Mouse (Mus musculus) regulatory T cell (primary cell): Measurements from ENCODE around the gene Cotl1.

Source experiments
- in situ Hi-C: fragments of 300-600 bp; cut with MboI, MseI; formaldehyde crosslinking; loops from one replicate; pipeline ENCODE4 v1.15.1; 2025; ENCODE audit warnings: high pct_unique_total_duplicates

The Cotl1 gene

DNA sequence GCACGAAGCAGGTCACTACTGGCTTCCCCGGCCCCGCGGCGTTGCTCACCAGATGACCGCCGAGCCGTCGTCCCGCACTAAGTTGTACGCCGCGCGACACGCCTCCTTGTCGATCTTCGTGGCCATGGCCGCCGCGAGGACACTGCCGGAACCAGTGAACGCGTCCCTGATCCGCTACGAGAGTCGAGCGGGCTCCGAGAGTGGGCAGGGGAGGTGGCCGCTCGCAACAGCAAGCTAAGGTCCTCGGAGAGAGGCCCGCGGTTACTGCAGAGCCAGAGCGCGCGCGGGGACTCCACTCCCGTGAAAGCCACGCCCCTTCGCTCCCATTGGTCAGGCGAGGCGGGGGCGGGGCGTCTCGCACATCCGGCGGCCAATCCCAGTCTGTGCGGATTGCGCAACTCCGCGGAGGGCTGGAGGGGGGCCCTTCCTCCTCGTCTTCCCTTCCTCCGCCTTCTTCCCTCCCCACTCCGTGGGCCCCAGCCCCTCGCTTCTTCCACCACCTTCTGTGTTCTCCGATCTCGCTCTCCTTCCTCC lies at the start of gene Cotl1:
TSS of gene Cotl1 (minus strand) at position 270 of the 534 bp plus-strand sequence.
- in situ Hi-C loops, result loop anchor here (5.0 kb wide), 1 partner anchor 58 kb away; no protein-coding TSS in a partner anchor

DNA sequence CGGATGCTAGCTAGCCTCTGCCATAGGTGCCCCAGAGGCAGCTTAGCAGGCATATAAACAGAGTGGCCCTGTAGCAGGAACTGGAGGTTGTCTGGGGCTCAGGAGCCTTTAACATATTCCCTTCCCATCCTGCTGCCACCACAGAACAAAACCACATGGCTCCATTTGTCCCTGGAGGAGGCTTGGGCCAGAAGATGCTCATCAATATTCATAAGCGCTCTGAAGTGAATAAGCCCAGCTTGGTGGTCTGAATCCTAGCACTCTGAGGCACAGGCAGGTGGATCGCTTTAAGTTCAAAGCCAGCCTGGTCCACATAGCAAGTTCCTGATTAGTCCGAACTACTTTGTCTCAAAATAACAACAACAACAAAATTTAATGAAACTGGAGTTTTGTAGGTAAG lies 47.7 kb upstream of the Cotl1 start:
- in situ Hi-C loops, result no loop called here

DNA sequence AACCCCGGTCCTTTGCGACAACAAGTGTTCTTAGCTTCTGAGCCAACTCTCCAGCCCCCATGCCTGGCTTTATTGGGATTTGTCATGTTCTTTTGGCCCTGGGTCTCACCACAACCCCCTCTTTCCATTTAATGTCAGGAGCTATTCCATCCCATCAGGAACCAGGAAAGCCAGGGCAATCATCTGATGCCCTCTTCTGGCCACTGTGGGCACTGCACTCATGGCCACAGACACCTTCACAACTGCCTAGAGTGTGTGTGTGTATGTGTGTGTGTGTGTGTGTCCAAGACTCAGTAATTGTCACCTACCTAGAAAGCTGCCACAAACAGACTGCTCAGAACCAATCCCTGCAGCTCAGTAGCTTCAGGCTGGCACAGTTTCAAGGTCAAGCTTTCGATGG lies 46.8 kb upstream of the Cotl1 start:
- in situ Hi-C loops, result no loop called here

DNA sequence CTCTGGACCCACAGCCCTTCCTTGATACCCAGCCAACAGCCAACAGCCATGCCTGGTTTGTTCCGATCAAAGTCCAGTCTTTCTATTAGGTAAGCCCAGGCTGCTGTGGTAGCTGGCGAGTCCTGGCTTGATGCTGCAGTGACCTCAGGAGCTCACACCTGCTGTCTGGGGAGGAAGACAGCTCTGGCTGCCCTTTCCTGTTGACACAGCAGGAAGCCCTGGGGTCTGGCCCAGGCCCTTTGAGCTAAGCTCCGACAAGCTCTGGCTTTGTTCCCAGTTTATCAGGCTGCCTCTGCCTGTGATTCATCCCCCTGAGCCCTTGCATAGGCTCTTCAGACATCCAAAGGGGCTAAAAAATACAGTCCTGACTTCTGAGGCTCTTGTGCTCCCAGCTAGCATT lies 45.3 kb upstream of the Cotl1 start:
- in situ Hi-C loops, result no loop called here

DNA sequence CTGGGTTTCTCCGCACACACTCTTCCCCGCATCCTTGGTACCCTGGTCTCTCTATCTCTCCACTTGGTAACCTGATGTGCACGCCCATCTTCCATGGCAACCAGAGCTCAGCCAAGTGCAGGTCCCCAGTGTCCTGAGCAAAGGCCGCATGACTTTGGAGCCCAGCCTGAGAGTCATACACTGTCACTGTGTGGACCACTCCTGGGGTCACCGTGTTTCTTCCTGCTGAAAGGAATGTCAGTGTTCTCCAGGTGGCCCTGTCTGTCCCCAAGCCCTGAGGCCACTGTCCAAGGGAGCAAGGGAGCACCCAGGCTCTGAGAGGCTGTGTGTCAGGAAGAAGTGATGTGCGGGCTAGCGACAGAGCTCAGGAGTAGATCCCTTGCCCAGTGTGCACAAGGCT lies 42.9 kb upstream of the Cotl1 start:
- in situ Hi-C loops, result no loop called here

DNA sequence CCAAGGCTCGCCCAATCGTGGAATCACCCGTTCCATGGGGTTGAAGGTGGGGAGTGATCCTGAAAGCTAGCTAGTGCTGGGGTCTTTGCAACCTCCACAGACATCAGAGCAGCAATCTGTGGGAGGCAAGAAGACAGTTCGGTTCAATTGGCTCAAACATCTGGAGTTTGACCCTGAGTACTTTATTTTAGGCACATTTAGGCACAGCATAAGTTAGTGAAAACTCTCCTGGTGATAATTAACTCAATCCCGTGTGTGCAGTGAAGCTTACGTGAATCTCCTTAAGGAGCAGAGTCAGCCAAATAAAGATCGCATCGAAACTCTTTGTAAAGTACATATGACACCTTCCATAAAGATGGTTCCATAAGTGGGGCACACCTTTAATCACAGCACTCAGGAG lies 41.6 kb upstream of the Cotl1 start:
- in situ Hi-C loops, result no loop called here

DNA sequence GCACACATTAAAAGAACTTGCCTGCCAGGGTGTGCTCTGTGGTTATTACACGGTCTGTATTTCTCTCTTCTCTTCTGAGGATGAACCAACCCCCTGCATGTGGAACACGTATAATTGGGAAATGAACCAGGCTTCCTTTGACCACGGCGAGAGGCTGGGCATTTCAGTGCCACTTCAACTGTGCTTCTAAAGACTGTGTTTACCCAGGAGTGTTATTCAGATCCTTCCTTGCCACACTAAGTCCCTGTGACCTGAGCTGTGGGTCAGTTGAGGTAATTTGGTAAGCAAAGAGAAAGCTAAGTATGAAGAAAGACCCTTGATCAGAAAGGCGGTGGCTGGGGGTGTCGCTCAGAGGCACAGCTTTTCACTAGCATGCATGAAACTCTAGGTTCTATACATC lies 41.0 kb upstream of the Cotl1 start:
- in situ Hi-C loops, result no loop called here

DNA sequence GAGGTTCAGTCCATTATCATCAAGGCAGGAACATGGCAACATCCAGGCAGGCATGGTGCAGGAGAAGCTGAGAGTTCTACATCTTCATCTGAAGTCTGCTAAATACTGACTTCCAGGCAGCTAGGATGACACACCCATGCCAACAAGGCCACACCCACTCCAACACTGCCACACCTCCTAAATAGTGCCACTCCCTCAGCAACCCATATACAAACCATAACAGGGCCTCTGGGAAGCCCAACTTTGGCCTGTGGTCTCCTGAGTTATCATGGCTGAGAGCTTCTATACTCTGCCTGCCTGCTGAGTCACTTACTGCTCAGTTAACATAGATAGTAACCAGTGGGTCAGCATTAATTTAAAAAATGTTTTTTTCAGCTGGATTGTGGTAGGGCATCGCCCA lies 32.8 kb upstream of the Cotl1 start:
- in situ Hi-C loops, result no loop called here

DNA sequence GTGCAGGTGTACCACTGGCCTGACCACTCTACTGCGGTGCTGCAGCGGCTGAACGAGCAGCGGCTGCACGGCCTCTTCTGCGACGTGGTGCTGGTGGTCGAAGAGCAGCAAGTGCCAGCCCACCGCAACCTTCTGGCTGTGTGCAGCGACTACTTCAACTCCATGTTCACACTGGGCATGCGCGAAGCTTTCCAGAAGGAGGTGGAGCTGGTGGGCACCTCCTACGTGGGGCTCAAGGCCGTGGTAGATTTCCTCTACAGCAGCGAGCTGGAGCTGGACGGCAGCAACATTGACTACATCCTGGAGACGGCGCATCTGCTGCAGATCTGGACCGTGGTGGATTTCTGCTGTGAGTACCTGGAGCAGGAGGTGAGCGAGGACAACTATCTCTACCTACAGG lies 29.3 kb upstream of the Cotl1 start:
- in situ Hi-C loops, result no loop called here

DNA sequence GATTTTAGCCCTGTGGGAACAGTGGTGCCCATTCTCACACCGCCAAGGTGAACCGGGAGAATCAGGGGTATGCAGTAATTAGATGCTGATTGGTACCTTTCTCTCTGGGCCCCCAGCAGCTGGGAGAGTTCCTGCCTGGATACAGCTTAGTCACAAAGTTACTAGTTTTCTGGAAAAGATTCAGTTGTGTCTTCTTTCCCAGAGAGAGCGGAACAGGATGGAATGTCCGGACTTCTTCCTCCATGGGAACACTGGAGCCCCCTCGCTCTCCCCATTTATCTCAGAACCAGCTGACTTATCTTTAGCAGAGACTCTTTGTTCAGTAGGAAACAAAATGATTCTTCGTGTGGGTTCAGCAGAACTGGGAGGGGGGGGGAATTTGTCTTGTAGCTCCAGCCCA lies 22.4 kb upstream of the Cotl1 start:
- in situ Hi-C loops, result no loop called here

DNA sequence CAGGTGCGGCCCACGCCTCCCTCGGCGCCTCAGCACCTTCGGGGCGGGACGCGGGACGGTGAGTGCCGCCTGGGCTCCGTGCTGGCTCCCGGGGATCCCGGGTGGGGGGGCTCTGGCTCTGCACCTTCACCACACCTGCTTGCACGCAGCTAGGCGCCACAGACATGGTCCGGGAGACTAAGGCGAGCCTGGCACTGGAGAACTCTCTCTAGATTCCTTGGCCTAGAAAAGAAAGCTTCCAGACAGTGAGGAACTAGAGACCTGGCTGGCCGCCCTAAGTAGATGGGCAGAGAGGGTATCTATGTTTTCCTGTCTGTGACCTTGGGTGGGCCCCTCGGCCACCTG lies 22.0 kb upstream of the Cotl1 start:
- in situ Hi-C loops, result no loop called here

DNA sequence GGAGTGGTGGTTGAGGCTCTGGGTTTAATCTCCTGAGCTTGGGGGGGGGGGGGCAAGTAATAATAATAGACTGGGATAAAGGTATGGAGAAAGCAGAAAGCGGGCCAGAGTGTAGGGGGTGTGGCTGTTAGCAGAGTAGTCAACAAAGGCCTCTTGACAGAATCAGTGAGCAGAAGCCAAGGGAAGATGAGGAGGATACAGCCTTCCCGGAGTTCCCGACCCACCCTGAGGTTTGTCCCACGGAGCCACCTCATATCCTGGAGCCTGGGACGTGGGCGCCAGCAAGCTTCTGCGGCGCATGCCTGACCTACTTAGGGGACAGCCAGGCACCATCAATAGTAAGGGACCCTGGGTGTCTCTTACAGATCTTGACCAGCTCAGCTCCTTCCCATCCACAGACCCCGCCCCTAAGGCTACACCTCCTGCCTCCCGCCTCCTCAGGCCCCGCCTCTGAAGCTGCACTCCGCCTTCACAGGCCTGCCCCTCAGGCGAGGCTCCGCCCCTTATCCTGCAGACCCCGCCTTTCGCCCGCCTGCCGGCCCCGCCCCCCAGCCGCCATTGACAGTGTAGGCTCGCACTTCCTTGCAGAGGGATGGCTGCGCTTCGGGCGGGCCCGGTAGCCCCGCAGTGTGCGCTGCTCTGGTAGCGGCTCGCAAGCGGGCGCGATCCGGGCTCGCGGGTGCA lies 21.5 kb upstream of the Cotl1 start, which contains the start of gene Klhl36:
TSS of gene Klhl36 (plus strand) at position 561 of the 684 bp plus-strand sequence.
- in situ Hi-C loops, result no loop called here

DNA sequence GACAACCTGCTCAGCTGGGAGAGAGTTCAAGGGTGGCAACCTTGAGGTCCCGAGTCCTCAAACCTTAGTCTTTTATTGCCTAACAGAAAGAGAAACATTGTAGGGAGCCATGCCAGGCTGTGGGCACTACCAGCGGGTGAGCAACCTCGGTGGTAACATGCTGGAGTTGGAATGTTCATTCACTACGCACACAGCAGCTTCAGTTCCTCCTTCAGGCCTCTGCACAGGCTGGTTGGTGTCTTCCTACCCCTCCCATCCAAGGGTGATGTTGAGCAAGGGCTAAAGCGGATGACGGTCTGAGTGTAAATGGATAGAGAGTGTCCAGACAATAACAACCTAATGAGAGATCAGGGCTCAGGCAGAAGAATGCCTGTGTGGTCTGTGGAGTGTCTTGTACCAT lies 17.4 kb upstream of the Cotl1 start:
- in situ Hi-C loops, result no loop called here

DNA sequence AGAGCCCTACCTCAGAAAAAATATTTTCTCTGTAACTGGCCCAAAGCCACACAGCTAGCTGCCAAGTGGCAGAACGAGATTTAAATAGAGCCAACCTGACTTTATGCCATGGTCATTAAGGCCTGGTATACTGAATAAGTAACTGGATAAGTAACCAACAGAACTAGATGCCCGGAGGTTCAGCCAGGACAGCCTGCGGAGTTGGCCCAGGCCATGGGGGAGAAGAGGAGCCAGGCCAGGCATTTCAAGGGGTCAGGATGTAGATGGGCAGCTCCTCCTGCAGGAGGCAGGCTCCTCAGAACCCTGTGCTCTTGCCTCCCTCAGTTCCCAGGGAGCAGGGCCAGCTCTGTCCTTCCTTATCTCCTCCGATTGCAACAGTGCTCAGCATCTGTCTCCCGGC lies 15.3 kb upstream of the Cotl1 start:
- in situ Hi-C loops, result no loop called here

DNA sequence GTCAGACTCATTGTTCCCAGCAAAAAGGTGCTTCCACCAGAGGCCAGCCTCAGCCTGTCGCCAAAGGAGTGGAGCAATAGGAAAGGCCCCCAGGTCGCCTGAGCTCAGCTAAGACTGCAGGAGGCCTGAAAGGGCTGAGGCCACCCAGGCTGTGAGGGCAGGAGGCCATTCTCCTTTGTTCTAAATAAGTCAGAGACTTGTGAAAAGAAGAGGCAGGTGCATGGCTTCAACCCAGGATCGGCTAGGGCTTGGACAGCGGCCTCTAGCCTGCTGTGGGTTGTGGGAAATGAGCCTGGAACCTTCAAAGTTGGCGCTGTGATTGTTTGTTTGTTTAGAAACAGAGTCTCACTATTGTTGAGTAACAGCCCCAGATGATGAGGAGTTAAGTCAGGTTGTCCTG lies 13.7 kb upstream of the Cotl1 start:
- in situ Hi-C loops, result no loop called here

DNA sequence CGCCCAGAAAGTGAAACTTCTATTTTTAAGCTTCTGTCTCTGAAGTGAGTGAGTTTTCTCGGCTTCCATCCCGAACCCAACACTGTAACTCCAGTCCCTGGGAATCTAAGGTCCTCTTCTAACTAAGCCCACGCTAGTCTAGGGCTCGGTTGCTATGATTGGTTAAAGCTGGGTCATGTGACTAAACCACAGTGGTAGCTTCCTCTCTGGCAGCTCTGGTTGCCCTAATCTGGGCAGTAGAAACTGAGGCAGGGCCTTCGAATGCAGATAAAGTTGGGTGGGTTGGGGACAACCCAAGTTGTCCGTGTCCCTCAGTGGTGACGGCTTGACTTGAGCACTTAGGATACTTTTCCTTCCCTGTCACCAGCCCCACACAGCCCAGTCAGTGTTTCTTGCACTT lies 13.2 kb upstream of the Cotl1 start:
- in situ Hi-C loops, result no loop called here

DNA sequence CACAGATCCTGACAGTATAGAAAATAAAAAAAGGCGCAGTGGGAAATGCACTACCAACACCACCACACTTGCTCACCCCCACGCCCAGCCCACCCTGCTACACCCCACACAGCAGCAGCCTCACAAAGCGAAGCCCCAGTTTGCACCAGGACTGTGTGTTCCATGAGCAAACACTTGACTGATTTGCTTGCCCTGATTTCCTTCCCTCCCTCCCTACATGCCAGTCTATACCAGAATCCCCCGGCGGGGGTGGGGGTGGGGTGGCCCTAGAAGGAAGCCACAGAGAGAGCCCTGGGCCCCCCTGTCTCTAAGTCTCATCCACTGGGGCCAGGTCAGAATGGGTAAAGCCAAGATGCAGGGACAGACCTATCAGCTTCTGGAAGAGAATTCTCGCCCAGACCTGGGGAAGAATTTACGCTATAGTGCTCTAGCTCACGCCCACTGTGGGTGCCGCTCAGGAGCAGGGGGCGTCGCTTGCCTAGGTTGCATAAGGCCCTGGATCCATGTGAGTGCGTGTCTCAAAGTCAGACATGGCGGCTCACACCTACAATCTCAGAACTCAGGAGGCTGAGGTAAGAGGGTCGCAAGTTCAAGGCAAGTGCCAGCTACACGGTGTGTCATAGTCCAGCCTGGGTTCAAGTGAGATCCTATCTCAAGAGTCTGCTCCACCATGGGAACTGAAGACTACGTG lies 7.0 kb upstream of the Cotl1 start:
- in situ Hi-C loops, result loop anchor here (5.0 kb wide), 1 partner anchor 150 kb away; no protein-coding TSS in a partner anchor

DNA sequence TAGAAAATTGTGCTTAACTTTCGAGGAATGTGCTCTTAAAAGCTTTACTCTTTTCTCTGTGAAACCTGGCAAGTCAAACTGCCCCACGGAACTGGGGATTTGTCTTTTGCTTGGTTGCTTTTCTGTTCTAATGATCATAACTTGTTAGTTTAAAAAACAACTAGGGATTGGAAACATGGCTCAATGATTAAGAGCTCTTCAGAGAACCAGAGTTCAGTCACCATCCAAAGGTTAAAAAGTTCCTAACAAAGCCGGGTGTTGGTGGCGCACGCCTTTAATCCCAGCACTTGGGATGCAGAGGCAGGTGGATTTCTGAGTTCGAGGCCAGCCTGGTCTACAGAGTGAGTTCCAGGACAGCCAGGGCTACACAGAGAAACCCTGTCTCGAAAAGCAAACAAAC lies 5.4 kb upstream of the Cotl1 start:
- in situ Hi-C loops, result loop anchor here (5.0 kb wide), 1 partner anchor 148 kb away; no protein-coding TSS in a partner anchor

DNA sequence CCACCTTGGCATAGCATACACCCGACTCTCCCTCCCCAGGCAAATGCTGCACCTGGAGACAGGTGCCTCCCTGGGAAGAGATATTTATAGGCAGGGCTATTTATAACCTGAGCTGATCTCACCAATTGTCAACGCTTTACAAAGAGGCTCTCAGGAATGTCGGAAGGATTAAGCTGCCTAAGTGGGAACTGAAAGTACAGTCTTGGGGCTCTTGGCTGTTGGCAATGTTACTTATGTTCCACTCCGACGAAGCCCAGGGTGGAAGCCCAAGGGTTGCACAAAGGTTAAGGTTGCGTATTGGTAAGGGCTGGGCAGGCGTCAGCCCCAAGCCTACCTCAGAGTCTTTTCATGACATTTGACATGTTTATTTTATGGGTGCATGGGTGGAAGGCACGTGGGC lies 4.2 kb upstream of the Cotl1 start:
- in situ Hi-C loops, result loop anchor here (5.0 kb wide), 1 partner anchor 62 kb away; no protein-coding TSS in a partner anchor

DNA sequence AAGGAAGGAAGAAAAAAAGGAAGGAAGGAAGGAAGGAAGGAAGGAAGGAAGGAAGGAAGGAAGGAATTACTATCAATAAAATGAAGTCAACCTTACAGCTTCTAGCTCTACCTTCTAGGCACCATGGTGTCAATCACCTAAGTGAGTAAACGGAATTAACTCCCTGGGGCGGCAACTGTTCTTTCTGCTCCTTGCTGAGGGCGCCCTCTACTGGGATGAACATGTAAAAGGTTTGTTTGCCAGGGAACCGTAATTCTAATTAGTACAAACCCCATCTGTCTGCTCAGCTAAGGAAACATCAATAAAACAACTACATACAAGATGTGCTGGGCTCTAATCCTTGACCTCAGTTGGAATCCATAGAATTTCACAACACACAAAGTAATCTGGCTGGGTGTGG lies 3.1 kb upstream of the Cotl1 start:
- in situ Hi-C loops, result loop anchor here (5.0 kb wide), 1 partner anchor 61 kb away; no protein-coding TSS in a partner anchor

DNA sequence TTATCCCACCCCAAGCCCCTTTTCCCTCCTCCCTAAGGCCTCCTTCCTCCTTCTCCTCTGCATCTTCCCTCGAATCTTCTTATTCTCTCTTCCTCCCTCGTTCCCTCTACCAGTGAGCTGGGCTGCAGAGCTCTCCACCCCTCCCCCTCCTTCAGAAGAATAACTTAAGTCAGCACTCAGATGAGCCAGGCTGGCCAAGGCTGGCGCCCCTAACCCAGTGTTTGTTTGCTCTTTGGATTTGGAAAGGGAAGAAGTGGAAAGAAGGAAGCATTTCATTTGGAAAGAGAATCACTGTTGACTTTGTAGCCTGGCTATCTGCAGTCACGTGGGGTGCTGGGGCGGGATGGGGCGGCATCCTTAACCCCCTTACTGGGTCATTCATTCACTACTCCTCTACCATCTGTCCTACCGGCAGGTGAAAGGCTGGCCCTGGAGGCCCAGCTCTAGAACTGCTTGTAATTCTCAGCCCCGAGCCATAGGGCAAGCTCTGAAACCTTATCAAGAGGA lies 614 bp upstream of the Cotl1 start:
- in situ Hi-C loops, result loop anchor here (5.0 kb wide), 1 partner anchor 59 kb away; no protein-coding TSS in a partner anchor

DNA sequence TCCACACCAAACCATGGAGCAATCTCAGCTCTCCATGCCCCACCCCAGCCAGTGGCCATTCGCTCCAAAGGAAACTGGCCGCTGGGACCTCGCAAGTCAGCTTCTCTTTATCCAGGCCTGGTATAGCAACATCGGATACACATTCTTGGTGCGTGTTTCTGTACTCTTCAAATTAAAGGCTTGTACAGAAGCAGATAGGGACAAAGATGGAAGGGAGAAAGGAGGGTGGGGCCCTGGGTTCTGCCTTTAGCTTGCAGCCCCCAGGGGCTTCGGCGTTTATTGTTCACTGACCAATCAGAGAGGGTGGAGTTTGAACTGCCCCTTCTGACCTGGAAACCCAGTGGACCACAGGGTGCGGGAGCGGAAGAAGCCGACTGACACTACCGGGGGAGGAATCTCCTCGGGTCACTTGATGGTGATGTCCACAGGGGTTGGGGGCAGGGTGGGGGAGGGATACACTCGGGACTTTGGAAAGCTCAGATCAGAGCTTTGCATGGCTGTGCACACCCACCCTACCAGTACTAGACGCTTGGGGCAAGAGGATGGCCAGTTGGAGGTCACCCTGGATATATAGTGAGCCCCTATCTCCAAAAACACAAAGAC lies 824 bp downstream of the Cotl1 start:
- in situ Hi-C loops, result loop anchor here (5.0 to 10.0 kb wide), 2 partner anchors 57 to 1745 kb away; no protein-coding TSS in a partner anchor
